Mouse (Mus musculus) CD8-positive naive resting alpha-beta T cell, adult 2 months (primary cell): Measurements from ENCODE around the gene Evpl.
A peak's percentile ranks its signal among the peaks of the same experiment; 100 is the strongest.

Source experiments
- DNase-seq, 2 experiments: peaks; one replicate each; pipeline ENCODE4 v3.0.0; 2022; ENCODE audit warnings: low read depth in 2 of 2, low spot score in 2 of 2

The Evpl gene

DNA sequence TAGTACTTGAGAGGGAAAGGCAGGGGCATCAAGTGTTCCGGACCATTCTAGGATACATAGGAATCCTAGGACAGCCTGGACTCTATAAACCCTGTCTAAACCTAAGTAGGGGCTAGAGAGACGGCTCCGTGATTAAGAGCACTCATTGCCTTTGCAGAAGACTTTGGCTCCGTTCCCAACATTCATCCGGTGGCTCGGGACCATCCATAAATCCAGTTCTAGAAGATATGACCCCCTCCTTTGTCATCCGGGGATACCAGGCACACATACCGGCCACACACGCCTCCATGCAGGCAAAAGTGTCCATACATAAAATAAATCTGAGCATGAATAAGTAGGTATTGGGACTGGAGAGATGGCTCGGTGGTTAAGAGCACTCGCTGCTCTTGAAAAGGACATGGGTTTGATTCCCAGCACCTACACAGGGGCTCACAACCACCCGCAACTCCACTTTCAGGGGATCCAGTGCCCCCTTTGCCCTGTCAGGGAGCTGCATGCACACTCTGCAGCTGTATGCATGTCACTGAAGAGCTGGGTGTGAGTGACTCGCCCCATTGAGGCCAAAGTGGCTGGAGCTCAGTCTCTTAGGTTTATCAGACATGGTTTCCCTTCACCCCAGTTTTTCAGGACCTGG lies 23.9 kb downstream of the Evpl start:
- DNase-seq = no peak

DNA sequence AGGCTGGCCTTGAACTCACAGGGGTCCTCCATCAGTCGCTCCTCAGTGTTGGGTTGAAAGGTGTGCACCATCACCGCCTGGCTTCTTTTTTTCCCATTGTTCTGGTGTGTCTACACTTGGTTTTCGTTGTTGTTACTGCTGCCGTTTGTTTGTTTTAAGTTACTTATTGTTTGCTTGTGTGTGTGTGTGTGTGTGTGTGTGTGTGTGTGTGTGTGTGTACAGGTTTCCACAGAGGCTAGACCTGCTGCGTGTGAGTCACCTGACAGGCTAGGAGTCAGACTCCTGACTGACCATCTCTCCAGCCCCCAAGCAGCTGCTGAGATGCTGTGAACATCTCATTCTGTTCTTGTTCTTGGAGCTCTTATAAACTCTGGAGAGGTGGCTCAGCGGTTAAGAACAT lies 25.0 kb downstream of the Evpl start:
- no peak for DNase-seq

DNA sequence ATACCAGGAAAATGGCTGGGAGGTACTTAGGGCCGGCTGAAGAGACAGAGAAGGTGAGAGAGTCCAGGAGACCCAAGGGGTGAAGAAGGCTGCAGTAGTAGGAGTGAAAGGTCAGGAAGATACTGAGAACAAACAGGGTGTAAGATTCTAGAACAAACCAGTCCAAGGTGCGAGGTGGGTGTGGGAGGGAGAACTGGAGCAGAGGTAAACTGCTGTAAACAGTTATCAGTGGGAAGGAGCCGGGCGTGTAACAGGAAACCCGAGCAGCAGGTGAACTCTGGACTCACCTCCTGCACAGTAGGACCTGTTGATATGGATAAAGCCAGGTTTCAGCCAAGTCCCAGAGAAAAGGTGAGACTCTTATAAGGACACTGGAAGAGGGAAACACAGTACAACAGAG lies 27.2 kb downstream of the Evpl start:
- no peak for DNase-seq

DNA sequence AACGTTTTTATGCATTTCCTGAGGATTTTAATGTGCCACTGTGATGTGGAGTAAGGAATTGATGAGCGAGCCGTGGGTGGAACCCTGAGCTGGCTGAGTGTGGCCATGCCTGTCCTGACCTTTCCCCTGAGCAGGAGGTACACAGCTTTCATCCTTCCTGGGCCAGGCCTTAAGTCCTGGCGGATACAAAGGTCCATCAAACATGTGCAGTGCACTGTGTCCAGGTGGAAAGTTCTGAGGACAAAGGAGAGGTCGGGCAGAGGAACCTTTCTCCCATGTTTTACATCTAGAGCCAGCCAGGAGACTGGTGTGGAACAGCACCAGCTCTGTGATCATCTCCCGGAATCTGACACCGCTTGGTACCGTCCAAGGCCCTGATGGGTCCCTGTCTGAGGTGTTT lies 28.6 kb downstream of the Evpl start:
- no peak for DNase-seq

DNA sequence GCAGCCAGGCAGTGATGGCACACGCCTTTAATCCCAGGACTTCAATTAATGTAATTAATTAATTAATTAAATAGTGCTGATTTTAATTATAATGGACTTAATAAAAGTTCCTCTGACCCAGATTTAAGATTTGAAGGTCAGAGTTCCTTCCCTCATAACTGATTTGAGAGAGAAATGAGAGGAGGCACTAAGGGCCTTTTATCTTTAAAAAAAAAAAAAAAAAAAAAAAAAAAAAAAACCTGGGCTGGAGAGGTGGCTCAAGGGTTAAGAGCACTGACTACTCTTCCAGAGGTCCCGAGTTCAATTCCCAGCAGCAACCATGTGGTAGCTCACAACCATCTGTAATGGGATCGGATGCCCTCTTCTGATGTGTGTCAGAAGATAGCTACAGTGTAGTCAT lies 29.2 kb downstream of the Evpl start:
- no peak for DNase-seq

DNA sequence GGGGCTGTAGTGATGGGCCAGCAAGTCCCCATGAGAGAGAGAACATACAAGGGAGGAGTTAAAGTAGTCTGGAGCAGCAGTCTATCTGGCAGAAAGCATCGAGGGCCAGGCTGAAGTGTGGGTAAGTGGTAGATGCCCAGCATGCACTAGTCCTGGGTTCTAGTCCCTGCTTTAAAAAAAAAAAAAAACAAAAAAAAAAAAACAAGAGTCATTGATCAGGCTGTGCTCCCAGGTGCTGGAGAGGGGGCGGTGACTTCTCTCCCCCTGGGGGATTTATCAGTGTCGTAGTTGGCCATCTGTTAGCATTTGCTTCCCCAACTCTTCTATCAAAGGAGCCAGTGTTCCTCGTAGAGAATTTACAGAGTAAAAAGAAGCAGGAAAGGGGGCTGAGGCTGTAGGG lies 31.2 kb downstream of the Evpl start:
- no peak for DNase-seq

DNA sequence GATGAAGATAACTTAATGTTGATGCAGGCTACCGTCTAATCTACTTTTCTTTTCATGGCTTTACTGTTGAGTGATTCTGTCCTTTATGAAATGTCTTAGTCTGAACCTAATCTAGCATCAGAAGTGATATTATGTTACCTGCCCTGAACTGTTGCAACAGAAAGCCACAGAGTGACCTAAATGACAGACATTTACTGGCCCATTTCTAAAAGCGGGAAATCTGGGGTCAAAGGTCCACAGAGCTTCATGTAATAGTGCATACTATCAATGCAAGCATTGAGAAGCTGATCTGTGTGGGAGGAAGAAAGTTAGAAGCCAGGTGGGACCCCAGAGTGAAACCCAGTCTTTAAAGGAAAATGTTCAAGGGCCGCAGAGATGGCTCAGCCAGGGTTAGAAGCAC lies 34.7 kb downstream of the Evpl start:
- no peak for DNase-seq

DNA sequence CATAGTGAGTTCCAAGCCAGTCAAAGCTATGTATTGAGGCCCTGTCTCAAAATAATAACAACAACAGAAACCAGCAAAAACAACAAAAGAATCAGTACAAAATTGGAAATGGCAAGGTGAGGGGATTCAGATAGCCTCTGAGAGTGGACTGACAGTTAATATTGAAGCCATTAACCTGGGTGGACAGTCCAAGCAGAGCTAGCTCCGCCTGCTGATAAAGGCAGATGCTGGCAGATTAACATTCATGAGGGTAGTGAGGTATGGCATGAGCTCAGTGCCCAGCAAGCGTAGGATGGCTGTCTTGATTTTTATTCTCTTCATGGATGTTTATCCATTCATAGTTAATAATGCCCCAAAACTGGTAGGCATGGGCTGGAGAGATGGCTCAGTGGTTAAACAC lies 36.7 kb downstream of the Evpl start:
- DNase-seq = no peak

DNA sequence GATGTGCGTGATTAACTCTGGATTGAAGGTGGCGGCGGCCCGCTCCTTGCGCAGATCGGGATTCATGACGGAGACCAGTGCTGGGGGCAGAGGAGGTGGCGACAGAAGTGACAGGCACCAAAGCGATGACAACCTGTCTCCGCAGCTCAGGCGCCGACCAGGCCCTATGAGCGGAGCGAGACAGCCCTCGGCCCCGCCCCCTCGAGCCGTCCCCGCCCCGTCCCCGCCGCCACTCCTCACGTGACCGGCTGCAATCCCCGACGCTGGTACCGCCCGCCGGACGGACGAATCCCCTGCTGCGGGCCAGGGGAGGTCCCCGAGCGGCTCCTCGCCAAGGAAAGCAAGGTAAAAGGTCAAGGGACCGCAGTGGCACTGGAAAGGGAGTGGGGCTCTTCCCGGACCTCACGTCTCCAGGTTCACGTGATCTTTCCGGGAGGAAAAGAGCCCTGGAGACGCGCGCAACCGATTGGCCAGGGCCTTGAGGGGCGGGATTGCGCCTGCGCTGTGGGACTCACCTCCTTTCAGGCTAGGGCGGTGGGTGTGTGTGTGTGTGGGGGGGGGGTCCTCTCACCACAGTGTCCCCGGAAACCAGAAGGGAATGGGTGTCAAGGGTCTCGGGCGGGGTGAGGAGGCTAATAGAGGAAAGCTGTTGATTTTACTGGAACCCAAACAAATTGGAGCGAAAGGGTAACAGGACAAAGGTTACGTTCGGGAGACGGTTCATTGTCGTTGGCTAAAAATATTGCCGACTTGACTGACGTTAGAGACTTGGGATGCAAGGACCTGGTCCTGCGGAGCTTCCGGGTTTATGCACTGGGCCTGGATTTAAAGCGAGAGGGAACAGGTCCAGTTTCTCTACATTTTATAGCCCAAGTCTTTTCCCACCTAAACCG lies 39.0 kb downstream of the Evpl start, which contains the start of the genes Ten1 and Acox1:
Gene Ten1 (plus strand): TSS at position 217 of the 893 bp plus-strand sequence.
Gene Acox1 (minus strand): TSS at position 407 of the 893 bp plus-strand sequence.
- peak; percentile 76 to 89 for DNase-seq

DNA sequence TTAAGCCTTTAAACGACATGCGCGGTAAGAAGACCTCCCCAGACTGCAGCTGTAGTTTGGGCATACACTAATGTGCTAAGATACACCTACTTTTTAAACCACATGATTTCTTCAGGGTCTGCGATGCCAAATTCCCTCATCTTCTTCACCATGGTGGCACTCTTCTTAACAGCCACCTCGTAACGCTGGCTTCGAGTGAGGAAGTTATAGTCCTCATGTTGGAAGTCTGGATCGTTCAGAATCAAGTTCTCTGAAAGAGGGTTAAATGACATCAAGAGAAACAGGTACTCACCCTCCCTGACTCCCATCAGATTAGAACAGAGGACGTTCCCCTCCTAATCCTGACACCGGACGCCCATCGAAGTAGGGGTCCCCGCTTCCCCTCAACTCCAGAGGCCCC lies 39.7 kb downstream of the Evpl start:
- peak in 1 of 2 experiments; percentile 7 for DNase-seq

DNA sequence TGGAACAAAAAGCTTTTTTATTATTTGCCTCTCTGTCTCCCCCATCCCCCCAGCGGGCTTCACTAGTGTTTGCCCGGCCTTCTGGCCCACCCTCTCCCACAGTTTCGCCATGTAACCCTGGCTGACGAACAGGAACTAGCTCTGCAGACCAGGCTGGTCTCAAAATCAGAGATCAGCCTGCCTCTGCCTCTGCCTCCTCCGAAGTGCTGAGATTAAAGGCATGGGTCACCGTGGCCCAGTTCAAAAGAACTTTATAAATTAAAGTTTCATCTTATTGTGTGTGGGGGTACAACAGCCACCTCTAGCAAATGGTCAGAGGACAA lies 40.3 kb downstream of the Evpl start:
- no peak for DNase-seq

DNA sequence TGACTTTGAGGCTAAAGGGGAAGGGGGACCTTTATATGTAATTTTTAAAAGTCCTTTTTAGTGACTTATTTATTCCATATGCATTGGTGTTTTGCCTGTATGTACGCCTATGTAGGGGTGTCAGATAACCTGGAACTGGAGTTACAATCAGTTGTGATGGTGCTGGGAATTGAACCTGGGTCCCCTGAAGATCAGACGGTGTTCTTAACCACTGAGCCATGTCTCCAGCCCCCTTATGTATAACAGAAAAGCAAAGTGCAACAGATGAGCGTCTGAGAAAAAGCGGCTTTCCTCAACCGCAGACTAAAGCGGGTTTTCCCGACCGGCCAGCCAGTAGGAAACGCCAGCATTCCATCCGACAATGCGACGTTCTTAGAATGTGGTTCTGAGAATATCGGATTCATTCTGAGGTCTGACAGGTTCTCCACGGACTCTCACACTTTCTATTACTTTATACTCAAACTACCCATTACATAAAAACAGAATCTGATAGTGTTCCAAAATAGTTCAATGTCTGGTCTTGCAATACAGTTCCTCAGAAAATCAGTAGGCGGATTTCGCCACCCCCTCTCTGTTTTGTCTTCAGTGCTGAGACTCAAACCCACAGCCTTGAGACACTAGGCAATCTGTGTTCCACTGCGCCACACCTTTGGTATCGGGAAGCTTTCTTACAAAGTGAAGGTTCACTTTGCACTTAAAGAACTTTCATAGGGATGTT lies 40.9 kb downstream of the Evpl start:
- no peak for DNase-seq

DNA sequence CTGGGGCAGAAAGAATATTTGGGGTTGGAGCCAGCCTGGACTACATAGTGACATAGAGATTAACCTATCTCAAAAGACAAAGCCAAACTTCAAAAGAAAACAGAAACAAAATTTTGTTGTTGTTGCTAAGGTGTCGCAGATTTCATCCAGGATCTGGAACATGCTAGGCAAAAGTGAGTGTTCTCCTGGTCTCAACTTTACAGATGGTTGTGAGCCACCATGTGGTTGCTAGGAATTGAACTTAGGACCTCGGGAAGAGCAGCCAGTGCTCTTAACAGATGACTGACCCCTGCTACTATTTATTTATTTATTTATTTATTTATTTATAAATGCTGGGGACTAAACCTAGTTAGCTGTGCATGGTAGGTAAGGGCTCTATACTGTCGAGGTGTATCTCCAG lies 41.5 kb downstream of the Evpl start:
- DNase-seq = no peak

DNA sequence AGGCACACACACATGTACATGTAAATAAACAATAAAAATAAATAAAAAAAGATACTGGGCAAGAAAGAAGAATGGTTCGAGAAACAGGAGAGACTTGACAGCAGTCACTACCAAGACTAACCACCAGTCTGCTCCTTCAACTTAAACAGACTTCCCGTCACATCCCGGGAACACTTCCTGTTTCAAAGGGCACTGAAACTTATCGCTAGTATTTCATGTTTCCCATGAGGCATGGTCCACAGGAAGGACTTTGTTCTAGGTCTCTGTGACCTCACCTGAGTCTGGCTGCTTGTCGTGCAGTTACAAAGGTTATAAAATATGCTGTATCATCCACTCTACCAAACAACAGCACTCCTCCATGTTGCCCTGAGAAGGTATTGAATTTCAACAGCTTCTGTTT lies 42.6 kb downstream of the Evpl start:
- DNase-seq = no peak

DNA sequence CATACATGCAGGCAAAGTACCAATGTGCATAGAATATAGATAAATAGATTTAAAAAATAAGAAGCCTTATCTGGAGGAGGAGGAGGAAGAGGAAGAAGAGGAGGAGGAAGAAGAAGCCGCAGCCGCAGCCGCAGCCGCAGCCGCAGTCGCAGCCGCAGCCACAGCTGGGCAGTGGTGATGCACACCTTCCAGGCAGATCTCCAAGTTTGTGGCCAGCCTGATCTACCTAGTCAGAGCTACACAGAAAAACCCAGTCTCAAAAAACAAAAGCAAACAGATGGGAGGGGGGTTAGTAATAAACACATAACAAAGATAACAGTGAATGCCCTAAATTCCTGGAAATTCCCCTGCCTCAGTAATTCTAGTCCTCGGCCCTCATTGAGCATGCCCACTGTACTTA lies 43.3 kb downstream of the Evpl start:
- DNase-seq = no peak

DNA sequence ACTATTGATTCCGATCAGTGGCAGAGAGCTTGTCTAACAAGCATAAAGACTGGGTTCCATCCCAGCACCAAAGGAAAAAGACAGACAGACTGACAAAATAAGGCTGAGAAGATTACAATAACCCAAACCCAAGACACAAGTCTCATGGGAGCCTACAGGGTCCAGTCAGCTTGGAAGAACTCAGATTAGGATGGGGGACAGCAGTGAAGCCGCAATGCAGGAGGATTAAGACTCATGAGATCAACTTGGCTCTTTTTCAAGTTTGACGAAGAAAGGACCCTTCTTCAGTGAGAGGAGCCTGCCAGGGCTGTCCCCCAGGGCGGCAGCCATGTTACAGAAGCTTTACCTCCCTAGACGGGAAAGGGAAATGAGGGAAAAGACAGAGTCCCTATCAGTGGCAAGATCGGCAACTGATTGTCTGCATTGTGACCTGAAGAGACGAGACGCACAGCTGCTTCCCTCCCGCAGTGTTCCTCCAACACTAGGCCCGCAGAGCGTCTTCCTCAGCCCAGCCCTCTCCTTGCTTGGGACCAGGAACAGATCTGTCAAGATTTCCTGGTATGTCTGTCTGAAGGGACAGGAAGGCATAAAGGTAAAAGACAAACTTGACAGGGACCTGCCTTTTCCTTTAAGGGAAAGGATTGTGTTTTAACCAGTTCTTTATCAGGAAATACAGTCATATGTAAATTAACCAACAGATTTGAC lies 50.5 kb downstream of the Evpl start:
- DNase-seq = no peak

DNA sequence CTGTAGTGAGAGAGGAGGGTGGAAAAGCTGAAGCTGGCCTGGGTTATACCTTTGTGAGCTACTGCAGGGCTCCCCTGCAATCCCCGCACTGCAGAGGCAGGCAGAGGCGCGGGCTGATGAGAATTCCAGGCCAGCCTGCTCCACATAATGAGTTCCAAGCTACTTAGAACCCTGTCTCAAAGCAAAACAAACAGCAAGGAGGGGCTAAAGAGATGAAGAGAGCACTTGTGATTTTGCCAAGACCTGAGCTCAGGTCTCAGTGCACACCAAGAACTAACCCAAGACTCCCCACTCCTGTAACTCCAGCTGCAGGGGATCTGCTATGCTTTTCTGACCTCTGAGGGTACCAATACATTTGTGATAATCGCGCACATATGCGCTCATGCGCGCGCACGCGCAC lies 51.5 kb downstream of the Evpl start:
- DNase-seq = no peak

DNA sequence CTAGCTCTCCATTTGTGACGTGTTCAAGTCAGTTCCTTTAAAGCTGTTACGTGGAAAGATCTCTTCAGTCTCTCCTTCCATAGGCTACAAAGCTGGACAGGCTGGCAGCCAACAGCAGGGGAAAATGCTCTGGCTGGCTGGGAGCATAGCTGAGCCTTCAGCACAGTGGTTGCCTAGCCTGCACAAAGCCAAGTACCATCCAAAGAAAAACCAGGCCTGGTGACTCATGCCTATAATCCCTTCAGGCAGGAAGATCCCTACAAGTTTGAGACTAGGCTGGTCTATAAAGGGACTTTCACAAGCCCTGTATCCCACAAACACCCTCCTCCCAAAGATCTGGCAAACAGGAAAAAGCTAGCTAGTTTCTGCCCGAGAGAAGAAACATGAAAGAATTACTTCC lies 52.0 kb downstream of the Evpl start:
- no peak for DNase-seq

DNA sequence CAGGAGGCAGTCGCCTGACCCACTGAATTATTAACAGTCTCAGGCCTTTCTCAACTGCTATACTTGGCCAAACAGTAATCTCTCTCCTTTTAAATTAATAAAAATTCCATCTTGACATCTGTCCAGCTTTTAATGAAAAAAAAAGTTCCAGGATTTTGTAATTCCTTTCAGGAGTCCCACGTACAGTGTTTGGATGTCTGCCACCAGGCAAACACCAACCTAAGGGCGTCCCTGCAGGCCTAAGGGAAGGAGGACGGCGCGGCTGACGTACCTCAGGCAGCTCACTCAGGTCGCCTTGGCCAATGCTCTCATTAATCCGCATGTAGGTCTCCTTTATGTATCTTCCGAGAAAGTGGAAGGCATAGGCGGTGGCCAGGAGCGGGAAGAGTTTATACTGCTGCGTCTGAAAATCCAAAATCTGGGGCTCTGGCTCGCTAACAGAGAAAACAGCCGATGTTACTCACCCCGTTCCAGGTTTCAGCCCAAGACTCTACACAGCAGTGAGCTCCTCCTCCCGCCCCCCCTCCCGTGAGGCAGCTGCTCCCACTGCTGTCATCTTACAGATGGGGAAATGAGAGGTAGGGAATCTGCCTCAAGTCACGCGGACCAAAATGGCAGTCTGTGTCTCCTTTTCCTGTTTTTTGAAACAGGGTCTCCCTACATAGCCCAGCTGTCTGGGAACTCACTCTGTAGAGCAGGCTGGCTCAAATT lies 59.3 kb downstream of the Evpl start:
- no peak for DNase-seq

DNA sequence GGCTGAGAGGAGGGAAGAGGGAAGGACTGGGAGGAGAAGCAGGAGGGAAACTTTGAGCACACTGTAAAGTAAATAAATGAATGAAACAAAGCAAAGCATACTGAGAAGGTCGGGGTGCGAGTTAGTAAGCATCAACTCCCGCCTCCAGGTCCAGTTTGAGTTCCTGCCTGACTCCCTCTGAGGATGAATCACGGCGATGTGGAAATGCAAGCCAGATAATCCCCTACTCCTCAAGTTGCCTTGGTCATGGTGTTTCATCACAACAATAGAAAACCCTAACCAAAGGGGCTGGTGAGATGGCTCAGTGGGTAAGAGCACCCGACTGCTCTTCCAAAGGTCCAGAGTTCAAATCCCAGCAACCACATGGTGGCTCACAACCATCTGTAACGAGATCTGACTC lies 61.9 kb downstream of the Evpl start:
- DNase-seq = no peak
